Mouse (Mus musculus): ENCODE measurements around the gene Extl1. TPM values are rescaled to one million over a fixed set of nuclear protein-coding genes. Genes with fewer than 3 reads are reported as not detected.

Extl1 gene
- polyA plus RNA-seq, 2 experiments from 2014 or later = 2.2 to 2.3 TPM

GRCm38 (mm10) chr4:134388397-134388796, 4.7 kb upstream of the Extl1 start:
- ATAC-seq = peak; percentile 51

GRCm38 (mm10) chr4:134387268-134387667, 3.6 kb upstream of the Extl1 start:
- no peak for ATAC-seq

- no peak for ATAC-seq
These were observed 4.1 kb downstream of the Extl1 start for GRCm38 (mm10) chr4:134379510-134379909.

- no peak for ATAC-seq
These were observed 5.5 kb downstream of the Extl1 start for GRCm38 (mm10) chr4:134378089-134378615.

GRCm38 (mm10) chr4:134374306-134374705, 9.3 kb downstream of the Extl1 start:
- ATAC-seq = no peak

GRCm38 (mm10) chr4:134373295-134373694, 10.4 kb downstream of the Extl1 start:
- ATAC-seq = no peak

GRCm38 (mm10) chr4:134372294-134372747, 11.3 kb downstream of the Extl1 start:
- peak; percentile 97 for ATAC-seq

GRCm38 (mm10) chr4:134371316-134371855, 12.3 kb downstream of the Extl1 start:
- no peak for ATAC-seq

- ATAC-seq = no peak
These were observed 12.9 kb downstream of the Extl1 start for GRCm38 (mm10) chr4:134370649-134371221.

GRCm38 (mm10) chr4:134365280-134365679, 18.4 kb downstream of the Extl1 start:
- ATAC-seq = peak; percentile 38

GRCm38 (mm10) chr4:134362586-134362985, 21.1 kb downstream of the Extl1 start:
- ATAC-seq = peak; percentile 82

GRCm38 (mm10) chr4:134362124-134362523, 21.5 kb downstream of the Extl1 start:
- no peak for ATAC-seq

- ATAC-seq = peak; percentile 73
These were observed 22.4 kb downstream of the Extl1 start for GRCm38 (mm10) chr4:134361215-134361614.

GRCm38 (mm10) chr4:134359649-134360048, 24.0 kb downstream of the Extl1 start:
- ATAC-seq = no peak

GRCm38 (mm10) chr4:134357461-134357771, 26.2 kb downstream of the Extl1 start:
- no peak for ATAC-seq

- peak; percentile 36 for ATAC-seq
These were observed 26.8 kb downstream of the Extl1 start for GRCm38 (mm10) chr4:134356591-134357460.

- ATAC-seq = no peak
These were observed 27.7 kb downstream of the Extl1 start for GRCm38 (mm10) chr4:134355841-134356452.

- peak; percentile 37 for ATAC-seq
These were observed 29.9 kb downstream of the Extl1 start for GRCm38 (mm10) chr4:134353527-134354409.

- no peak for ATAC-seq
These were observed 30.7 kb downstream of the Extl1 start for GRCm38 (mm10) chr4:134352929-134353328.

GRCm38 (mm10) chr4:134352261-134352707, 31.4 kb downstream of the Extl1 start:
- ATAC-seq = no peak

GRCm38 (mm10) chr4:134351329-134352260, 32.1 kb downstream of the Extl1 start:
- ATAC-seq = peak; percentile 70

All from CD4-positive, CD25-positive, alpha-beta regulatory T cell, adult 4 months (primary cell).